Mouse (Mus musculus): ENCODE data around the gene Gtf2i.

The Gtf2i gene

DNA sequence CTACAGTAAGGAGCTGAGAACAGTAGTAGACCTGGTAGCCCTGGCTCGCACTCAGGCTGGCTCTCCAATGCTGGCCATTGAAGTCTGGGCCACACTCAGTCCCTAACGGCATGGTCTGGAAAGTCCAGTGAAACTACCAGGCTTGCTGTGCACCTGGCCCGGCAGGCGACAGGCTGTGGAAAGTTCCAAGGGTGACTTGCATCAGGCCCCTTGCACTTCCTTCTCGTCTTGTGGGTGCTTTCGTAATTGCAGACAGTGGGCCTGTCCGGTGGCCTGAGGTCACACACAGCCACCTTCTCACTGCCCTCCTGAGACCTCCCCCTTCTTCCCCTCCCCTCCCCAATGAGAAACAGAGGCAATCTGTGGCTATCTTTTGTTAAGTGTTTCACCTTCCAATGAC lies 82.0 kb downstream of the Gtf2i start:
- peaks cover 59% of the 10 kb centered on the region for H3K4me1 ChIP-seq (replicated peaks; ENCODE audit: low read depth, low read length)
- TF ChIP-seq CTCF (conservative IDR thresholded peaks at IDR 0.05; ENCODE audit: low read length) (no peak), NANOG (IDR thresholded peaks at IDR 0.05; ENCODE audit: borderline replicate concordance, low read length) (no peak), POU5F1 (IDR thresholded peaks at IDR 0.05; ENCODE audit: borderline replicate concordance, low read length) (no peak)
- no peaks in the 10 kb centered on the region for H3K9me3 ChIP-seq (ENCODE audit: low read length)
- no peak overlapping the region for H3K4me3 ChIP-seq (replicated peaks; ENCODE audit: low read length)
- H3K36me3 ChIP-seq (ENCODE audit: insufficient read depth, low read length) = peaks cover 24% of the 10 kb centered on the region
- no peaks in the 10 kb centered on the region for H3K27me3 ChIP-seq (ENCODE audit: insufficient read depth, low read length)

- Histone ChIP-seq H3K4me1 (replicated peaks; ENCODE audit: low read depth, low read length) (peaks cover 59% of the 10 kb centered on the region), H3K9me3 (ENCODE audit: low read length) (no peaks in the 10 kb centered on the region), H3K4me3 (replicated peaks; ENCODE audit: low read length) (no peak overlapping the region), H3K36me3 (ENCODE audit: insufficient read depth, low read length) (peaks cover 19% of the 10 kb centered on the region), H3K27me3 (ENCODE audit: insufficient read depth, low read length) (0 out of 2 replicates have a peak, but pooled peaks cover 1% of the 10 kb centered on the region)
- TF ChIP-seq NANOG (IDR thresholded peaks at IDR 0.05; ENCODE audit: borderline replicate concordance, low read length) = no peak
- no peak for TF ChIP-seq CTCF (conservative IDR thresholded peaks at IDR 0.05; ENCODE audit: low read length)
- TF ChIP-seq POU5F1 (IDR thresholded peaks at IDR 0.05; ENCODE audit: borderline replicate concordance, low read length) = no peak
Observed at GRCm38 (mm10) chr5:134232111-134232510, 82.4 kb downstream of the Gtf2i start.

DNA sequence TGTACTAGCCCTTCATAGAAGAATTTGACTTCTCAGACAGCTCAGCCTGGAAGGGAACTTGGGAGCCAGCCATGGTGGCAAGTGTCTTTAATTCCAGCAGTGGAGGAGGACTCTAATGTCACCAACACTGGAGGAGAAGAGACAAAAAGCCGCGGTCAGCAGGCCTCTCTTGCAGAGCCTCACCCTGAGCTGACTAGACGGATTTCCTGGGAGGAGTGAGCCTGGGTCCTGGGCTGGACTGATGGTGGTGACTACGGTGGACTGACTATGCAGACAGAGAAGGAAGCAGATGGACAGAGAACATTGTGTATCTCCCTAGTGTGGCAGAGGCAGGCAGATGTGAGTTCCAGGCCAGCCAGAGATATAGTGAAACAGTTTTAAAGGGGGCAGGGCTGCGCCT lies 83.2 kb downstream of the Gtf2i start:
- Histone ChIP-seq H3K9me3 (ENCODE audit: low read length) (no peaks in the 10 kb centered on the region), H3K4me1 (replicated peaks; ENCODE audit: low read depth, low read length) (peaks cover 61% of the 10 kb centered on the region), H3K4me3 (replicated peaks; ENCODE audit: low read length) (no peak overlapping the region), H3K27me3 (ENCODE audit: insufficient read depth, low read length) (0 out of 2 replicates have a peak, but pooled peaks cover 6% of the 10 kb centered on the region), H3K36me3 (ENCODE audit: insufficient read depth, low read length) (peaks cover 12% of the 10 kb centered on the region)
- TF ChIP-seq NANOG (IDR thresholded peaks at IDR 0.05; ENCODE audit: borderline replicate concordance, low read length) (no peak), POU5F1 (IDR thresholded peaks at IDR 0.05; ENCODE audit: borderline replicate concordance, low read length) (no peak), CTCF (conservative IDR thresholded peaks at IDR 0.05; ENCODE audit: low read length) (no peak)

DNA sequence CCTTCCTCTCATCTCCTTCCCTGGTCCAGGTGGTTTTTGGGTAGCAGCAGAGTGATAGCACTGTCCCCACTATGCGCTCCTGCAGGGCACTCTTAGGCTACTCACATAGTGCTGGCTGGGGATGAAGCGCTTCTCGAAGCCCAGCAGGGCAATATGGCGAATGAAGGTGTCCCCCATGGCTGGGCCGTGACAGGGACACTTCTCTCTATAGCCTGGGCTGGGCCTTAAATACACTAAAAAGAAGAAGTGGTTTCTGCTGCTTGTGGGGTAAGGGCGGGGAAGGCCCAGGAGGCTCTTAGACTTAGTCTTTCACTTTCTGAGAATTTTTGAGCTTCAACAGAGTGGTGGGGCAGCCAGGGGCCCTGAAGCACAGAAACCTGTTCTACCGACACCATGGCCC lies 85.2 kb downstream of the Gtf2i start, which contains the start of gene Ncf1:
Gene Ncf1, minus strand, starts transcription at position 235 of the 400 bp plus-strand sequence.
- Histone ChIP-seq H3K36me3 (ENCODE audit: insufficient read depth, low read length) (no peaks in the 10 kb centered on the region), H3K4me3 (replicated peaks; ENCODE audit: low read length) (no peak within 1 kb of the TSS), H3K27me3 (ENCODE audit: insufficient read depth, low read length) (peaks cover 16% of the 10 kb centered on the region), H3K9me3 (ENCODE audit: low read length) (no peaks in the 10 kb centered on the region), H3K4me1 (replicated peaks; ENCODE audit: low read depth, low read length) (peaks cover 70% of the 10 kb centered on the region)
- no peak for TF ChIP-seq POU5F1 (IDR thresholded peaks at IDR 0.05; ENCODE audit: borderline replicate concordance, low read length)
- TF ChIP-seq NANOG (IDR thresholded peaks at IDR 0.05; ENCODE audit: borderline replicate concordance, low read length) = no peak
- TF ChIP-seq CTCF (conservative IDR thresholded peaks at IDR 0.05; ENCODE audit: low read length) = no peak

DNA sequence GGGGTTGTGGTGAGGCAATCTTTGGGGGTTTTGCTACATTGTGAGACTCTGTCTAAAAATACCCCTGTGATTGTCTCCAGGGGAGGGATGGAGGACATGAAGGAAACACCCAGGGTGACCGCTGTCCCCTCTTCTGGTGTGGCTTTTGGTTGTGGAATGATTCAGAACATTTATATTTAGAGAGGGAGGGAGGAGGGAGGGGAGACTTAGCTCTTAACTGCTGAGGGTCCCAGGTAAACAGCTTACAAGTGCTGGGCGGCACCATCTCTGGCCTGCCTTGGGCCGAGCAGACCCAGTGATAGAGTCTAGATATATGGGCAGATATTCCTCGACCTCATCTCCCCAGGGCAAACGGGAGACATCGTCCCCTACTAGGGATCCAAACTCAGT lies 86.3 kb downstream of the Gtf2i start:
- H3K27me3 ChIP-seq (ENCODE audit: insufficient read depth, low read length) = peaks cover 22% of the 10 kb centered on the region

DNA sequence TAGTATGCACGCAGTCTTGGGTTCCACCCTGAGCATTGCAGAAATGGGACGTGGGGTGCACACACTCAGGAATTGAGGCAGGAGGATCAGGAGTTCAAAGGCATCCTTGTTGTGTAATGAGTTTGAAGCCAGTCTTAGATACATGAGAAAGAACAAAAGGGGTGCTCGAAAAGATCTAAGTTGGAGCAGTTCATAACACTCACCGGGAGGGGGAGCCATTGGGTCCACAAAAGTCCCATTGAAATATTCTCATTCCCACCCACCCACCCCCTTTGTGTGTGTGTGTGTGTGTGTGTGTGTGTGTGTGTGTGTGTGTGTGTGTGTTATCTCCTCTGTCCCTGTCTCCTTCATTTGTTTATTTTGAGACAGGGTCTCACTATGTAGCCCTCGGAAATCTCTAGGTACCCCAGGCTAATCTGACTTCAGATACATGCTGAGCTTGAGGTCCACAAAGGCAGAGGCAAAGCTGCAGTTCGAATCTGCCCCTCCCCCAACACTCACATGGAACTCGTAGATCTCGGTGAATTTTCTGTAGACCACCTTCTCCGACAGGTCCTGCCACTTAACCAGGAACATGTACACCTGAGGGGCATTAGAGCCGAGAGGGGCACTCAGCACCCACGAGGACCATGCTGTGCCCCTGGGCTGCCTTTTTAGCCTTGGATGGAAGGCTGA lies 86.8 kb downstream of the Gtf2i start:
- no peaks in the 10 kb centered on the region for H3K9me3 ChIP-seq (ENCODE audit: low read length)
- TF ChIP-seq CTCF (conservative IDR thresholded peaks at IDR 0.05; ENCODE audit: low read length) = peak; percentile 28
- TF ChIP-seq NANOG (IDR thresholded peaks at IDR 0.05; ENCODE audit: borderline replicate concordance, low read length) = no peak
- H3K27me3 ChIP-seq (ENCODE audit: insufficient read depth, low read length) = peaks cover 27% of the 10 kb centered on the region
- no peaks in the 10 kb centered on the region for H3K36me3 ChIP-seq (ENCODE audit: insufficient read depth, low read length)
- peaks cover 56% of the 10 kb centered on the region for H3K4me1 ChIP-seq (replicated peaks; ENCODE audit: low read depth, low read length)
- no peak overlapping the region for H3K4me3 ChIP-seq (replicated peaks; ENCODE audit: low read length)

More for the DNA sequence above, 86.3 kb downstream of the Gtf2i start:
- Histone ChIP-seq H3K4me3 (replicated peaks; ENCODE audit: low read length) (no peak overlapping the region), H3K9me3 (ENCODE audit: low read length) (no peaks in the 10 kb centered on the region), H3K36me3 (ENCODE audit: insufficient read depth, low read length) (no peaks in the 10 kb centered on the region), H3K4me1 (replicated peaks; ENCODE audit: low read depth, low read length) (peaks cover 59% of the 10 kb centered on the region)
- TF ChIP-seq NANOG (IDR thresholded peaks at IDR 0.05; ENCODE audit: borderline replicate concordance, low read length) (no peak), CTCF (conservative IDR thresholded peaks at IDR 0.05; ENCODE audit: low read length) (no peak), POU5F1 (IDR thresholded peaks at IDR 0.05; ENCODE audit: borderline replicate concordance, low read length) (no peak)

DNA sequence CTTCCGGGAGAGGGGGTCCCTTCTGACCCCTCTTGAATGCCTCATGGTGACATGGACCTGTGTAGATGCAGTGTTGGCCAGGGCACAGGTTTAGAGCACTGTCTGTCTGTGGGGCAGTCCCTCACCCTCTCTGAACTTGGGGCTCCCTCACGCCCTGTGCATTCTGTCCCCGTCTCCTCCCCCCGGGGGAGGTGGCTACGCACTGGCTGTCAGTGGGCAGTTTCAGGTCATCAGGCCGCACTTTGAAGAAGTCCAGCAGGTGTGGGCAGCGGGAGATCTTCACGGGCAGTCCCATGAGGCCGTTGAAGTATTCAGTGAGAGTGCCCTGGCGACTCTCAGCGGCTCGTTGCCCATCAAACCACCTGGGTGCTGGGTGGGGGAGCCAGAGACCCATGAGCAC lies 87.6 kb downstream of the Gtf2i start:
- TF ChIP-seq CTCF (conservative IDR thresholded peaks at IDR 0.05; ENCODE audit: low read length) = no peak
- no peak for TF ChIP-seq NANOG (IDR thresholded peaks at IDR 0.05; ENCODE audit: borderline replicate concordance, low read length)
- TF ChIP-seq POU5F1 (IDR thresholded peaks at IDR 0.05; ENCODE audit: borderline replicate concordance, low read length) = no peak
- Histone ChIP-seq H3K27me3 (ENCODE audit: insufficient read depth, low read length) (peaks cover 35% of the 10 kb centered on the region), H3K9me3 (ENCODE audit: low read length) (no peaks in the 10 kb centered on the region), H3K4me3 (replicated peaks; ENCODE audit: low read length) (no peak overlapping the region), H3K36me3 (ENCODE audit: insufficient read depth, low read length) (no peaks in the 10 kb centered on the region), H3K4me1 (replicated peaks; ENCODE audit: low read depth, low read length) (peaks cover 56% of the 10 kb centered on the region)

DNA sequence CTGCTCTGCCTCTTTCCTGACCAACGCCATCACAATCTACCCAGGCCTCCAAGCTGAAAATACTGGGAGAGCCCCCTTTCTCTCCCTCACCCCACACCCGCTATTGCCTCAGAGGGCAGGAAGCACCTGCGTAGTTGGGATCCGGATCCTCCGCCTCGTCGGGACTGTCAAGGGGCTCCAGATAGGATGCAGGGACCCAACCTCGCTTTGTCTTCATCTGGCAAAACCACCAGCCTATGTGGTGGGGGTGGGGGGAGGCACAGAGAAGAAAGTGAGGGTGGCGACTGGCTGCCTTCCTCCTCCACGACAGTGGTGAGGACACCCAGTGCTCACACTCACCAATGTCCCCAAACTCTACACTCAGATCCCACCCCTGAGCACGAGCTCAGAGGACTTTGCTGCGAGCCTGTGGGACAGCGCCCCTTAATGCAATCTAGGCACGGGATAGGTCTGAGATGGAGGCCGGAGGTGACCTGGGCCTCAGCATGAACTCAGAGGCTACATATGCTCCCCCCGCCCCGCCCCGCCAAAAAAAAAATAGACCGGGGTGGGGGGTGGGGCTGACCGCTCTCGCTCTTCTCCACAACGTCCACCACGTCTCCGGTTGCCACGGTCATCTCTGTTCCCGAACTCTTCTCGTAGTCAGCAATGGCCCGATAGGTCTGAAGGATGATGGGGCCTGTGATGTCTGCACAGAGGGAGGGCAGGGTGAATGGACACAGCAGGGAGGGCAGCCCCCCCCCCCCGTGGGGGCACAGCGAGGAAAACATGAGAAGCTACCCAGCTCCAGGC lies 89.3 kb downstream of the Gtf2i start:
- Histone ChIP-seq H3K36me3 (ENCODE audit: insufficient read depth, low read length) (no peaks in the 10 kb centered on the region), H3K4me3 (replicated peaks; ENCODE audit: low read length) (peak overlapping the region; percentile 30; the same call in 1 of the 2 replicates), H3K9me3 (ENCODE audit: low read length) (no peaks in the 10 kb centered on the region), H3K4me1 (replicated peaks; ENCODE audit: low read depth, low read length) (peaks cover 52% of the 10 kb centered on the region), H3K27me3 (ENCODE audit: insufficient read depth, low read length) (peaks cover 51% of the 10 kb centered on the region)
- TF ChIP-seq NANOG (IDR thresholded peaks at IDR 0.05; ENCODE audit: borderline replicate concordance, low read length) = no peak
- TF ChIP-seq POU5F1 (IDR thresholded peaks at IDR 0.05; ENCODE audit: borderline replicate concordance, low read length) = no peak
- TF ChIP-seq CTCF (conservative IDR thresholded peaks at IDR 0.05; ENCODE audit: low read length) = no peak
